Mouse (Mus musculus): ENCODE results near the gene Insm1. TPM values are rescaled to one million over a fixed set of nuclear protein-coding genes. Genes with fewer than 3 reads are reported as not detected.

Insm1 gene
- 16.8 and 30.8 TPM in 2 replicates for total RNA-seq (2014; rRNA removed)
- polyA plus RNA-seq (2015; fragmentation: Nextera tagmentation; extraction: Ambion mirVana) = 4.6 and 4.8 TPM in 2 replicates

DNA sequence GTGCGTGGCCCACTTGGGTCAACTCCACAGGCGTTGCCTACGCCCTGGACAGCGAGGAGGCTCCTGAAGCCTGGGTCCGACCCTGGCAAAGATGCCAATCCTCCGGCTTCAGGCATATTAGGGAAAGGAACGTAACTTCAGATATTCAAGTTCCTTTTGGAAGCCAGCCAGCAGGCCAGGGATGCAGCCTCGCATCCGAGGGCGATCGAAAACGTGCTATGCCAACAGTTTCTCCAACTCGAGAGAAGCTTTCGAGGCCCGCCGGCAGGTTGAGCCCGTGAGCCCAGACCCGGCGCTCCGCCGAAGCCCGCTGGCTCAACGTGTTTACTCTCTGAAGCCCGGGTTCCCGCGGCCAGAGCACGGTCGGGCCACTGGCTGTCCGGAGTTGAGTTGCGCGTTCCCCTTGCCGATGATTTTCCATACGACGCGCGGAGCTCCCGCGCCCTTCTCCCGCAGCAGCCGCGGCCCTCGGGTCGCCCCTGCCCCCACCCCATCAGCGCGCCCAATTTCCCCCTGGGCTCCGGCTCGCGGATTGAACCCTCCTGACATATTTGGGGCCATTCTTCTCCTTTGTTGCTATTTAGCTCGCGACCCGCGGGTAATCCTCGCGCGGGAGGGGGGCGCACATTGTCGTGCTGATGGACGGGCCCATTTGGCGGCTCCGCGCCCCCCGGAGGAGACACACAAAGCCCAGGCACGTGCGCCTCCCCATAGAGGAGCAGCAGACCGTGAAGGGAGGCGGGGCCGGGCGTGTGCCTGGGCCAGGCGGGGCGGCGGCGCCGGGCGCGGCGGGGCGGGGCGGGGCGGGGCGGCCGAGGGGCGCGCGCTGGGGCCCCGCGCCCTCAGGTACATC is at the start of gene Insm1:
Insm1 (plus strand) TSS at position 846 of the 853 bp plus-strand sequence.
- H3K27me3 ChIP-seq (ENCODE audit: insufficient read depth, low read length) = no peaks in the 10 kb centered on the region
- DNase-seq (peak; percentile 87), ATAC-seq (peak; percentile 71)
- peak; percentile 33; the same call in 1 of the 2 replicates for TF ChIP-seq CTCF (IDR thresholded peaks at IDR 0.05; ENCODE audit: low read depth)
- peak within 1 kb of the TSS; percentile 94 for H3K27ac ChIP-seq (ENCODE audit: low read depth, low read length)
- H3K36me3 ChIP-seq (ENCODE audit: insufficient read depth) = no peaks in the 10 kb centered on the region
- peak within 1 kb of the TSS; percentile 93 for H3K4me2 ChIP-seq (ENCODE audit: low read depth)
- H3K4me3 ChIP-seq (ENCODE audit: low read depth, low read length) = peak within 1 kb of the TSS; percentile 80
- peaks cover 8% of the 10 kb centered on the region for H3K4me1 ChIP-seq (ENCODE audit: insufficient read depth)
- H3K9me3 ChIP-seq (ENCODE audit: low read length) = no peaks in the 10 kb centered on the region
- H3K9ac ChIP-seq = peak within 1 kb of the TSS; percentile 84
- under 1% methylated on average over 85 of the region's 86 CpGs for WGBS

- ATAC-seq = no peak
- H3K4me1 ChIP-seq (ENCODE audit: insufficient read depth) = peaks cover 5% of the 10 kb centered on the region; the same call in 1 of the 2 replicates
- DNase-seq = no peak
These were observed 49.6 kb upstream of the Insm1 start for GRCm38 (mm10) chr2:146172106-146172505.

GRCm38 (mm10) chr2:146174173-146174572 is 47.5 kb upstream of the Insm1 start:
- Histone ChIP-seq H3K27ac (ENCODE audit: low read depth, low read length) (no peak overlapping the region), H3K36me3 (ENCODE audit: insufficient read depth) (no peaks in the 10 kb centered on the region), H3K27me3 (ENCODE audit: insufficient read depth, low read length) (no peaks in the 10 kb centered on the region), H3K4me1 (ENCODE audit: insufficient read depth) (no peaks in the 10 kb centered on the region; the same call in 1 of the 2 replicates), H3K4me2 (ENCODE audit: low read depth) (no peak overlapping the region), H3K9ac (no peak overlapping the region), H3K4me3 (ENCODE audit: low read depth, low read length) (no peak overlapping the region), H3K9me3 (ENCODE audit: low read length) (no peaks in the 10 kb centered on the region)
- DNase-seq (peak; percentile 74), ATAC-seq (peak; percentile 96)
- no peak for TF ChIP-seq CTCF (IDR thresholded peaks at IDR 0.05; ENCODE audit: low read depth)
- WGBS = 55% methylated on average over 7 of the region's 7 CpGs

More at GRCm38 (mm10) chr2:146172106-146172505, 49.6 kb upstream of the Insm1 start:
- 18% methylated on average over 4 of the region's 4 CpGs for WGBS
- Histone ChIP-seq H3K4me2 (ENCODE audit: low read depth) (no peak overlapping the region), H3K27ac (ENCODE audit: low read depth, low read length) (no peak overlapping the region), H3K27me3 (ENCODE audit: insufficient read depth, low read length) (no peaks in the 10 kb centered on the region), H3K9me3 (ENCODE audit: low read length) (no peaks in the 10 kb centered on the region), H3K36me3 (ENCODE audit: insufficient read depth) (no peaks in the 10 kb centered on the region), H3K9ac (no peak overlapping the region), H3K4me3 (ENCODE audit: low read depth, low read length) (no peak overlapping the region)
- no peak for TF ChIP-seq CTCF (IDR thresholded peaks at IDR 0.05; ENCODE audit: low read depth)

DNA sequence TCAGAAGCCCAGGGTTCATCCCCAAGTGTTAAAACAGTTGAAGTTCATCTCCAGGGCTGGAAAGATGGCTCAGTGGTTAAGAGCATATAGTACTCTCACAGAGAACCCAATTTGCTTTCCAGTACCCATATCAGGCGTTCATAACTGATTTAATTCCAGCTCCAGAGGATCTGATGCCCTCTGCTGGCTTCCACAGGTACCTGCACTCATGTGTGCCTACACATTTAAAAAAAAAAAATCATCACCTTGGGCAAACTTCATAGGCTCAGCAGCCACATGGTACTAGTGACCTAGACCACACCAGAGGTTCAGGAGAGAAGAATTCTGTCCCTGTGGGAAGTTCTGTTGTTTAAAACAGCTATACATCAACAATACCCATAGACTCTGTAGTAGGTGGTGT is 43.0 kb upstream of the Insm1 start:
- Histone ChIP-seq H3K4me1 (ENCODE audit: insufficient read depth) (no peaks in the 10 kb centered on the region; the same call in 1 of the 2 replicates), H3K4me2 (ENCODE audit: low read depth) (no peak overlapping the region), H3K36me3 (ENCODE audit: insufficient read depth) (no peaks in the 10 kb centered on the region), H3K9ac (no peak overlapping the region), H3K4me3 (ENCODE audit: low read depth, low read length) (no peak overlapping the region), H3K27me3 (ENCODE audit: insufficient read depth, low read length) (no peaks in the 10 kb centered on the region), H3K9me3 (ENCODE audit: low read length) (no peaks in the 10 kb centered on the region), H3K27ac (ENCODE audit: low read depth, low read length) (no peak overlapping the region)
- 0 out of 2 replicates have a peak, but pooled peaks have one; percentile 10 for TF ChIP-seq CTCF (IDR thresholded peaks at IDR 0.05; ENCODE audit: low read depth)
- DNase-seq (no peak), ATAC-seq (no peak)
- WGBS = 83% methylated on average over 1 of the region's 1 CpGs

GRCm38 (mm10) chr2:146183830-146184793 is 37.6 kb upstream of the Insm1 start:
- ATAC-seq = peak; percentile 60
- H3K9me3 ChIP-seq (ENCODE audit: low read length) = no peaks in the 10 kb centered on the region
- DNase-seq = peak; percentile 34
- H3K27me3 ChIP-seq (ENCODE audit: insufficient read depth, low read length) = no peaks in the 10 kb centered on the region
- WGBS = 35% methylated on average over 24 of the region's 24 CpGs
- H3K36me3 ChIP-seq (ENCODE audit: insufficient read depth) = no peaks in the 10 kb centered on the region
- no peak overlapping the region for H3K27ac ChIP-seq (ENCODE audit: low read depth, low read length)
- peaks cover 6% of the 10 kb centered on the region; the same call in 1 of the 2 replicates for H3K4me1 ChIP-seq (ENCODE audit: insufficient read depth)
- no peak for TF ChIP-seq CTCF (IDR thresholded peaks at IDR 0.05; ENCODE audit: low read depth)
- H3K4me3 ChIP-seq (ENCODE audit: low read depth, low read length) = no peak overlapping the region
- no peak overlapping the region for H3K4me2 ChIP-seq (ENCODE audit: low read depth)
- 0 out of 2 replicates have a peak overlapping the region, but pooled peaks have one; percentile 3 for H3K9ac ChIP-seq

DNA sequence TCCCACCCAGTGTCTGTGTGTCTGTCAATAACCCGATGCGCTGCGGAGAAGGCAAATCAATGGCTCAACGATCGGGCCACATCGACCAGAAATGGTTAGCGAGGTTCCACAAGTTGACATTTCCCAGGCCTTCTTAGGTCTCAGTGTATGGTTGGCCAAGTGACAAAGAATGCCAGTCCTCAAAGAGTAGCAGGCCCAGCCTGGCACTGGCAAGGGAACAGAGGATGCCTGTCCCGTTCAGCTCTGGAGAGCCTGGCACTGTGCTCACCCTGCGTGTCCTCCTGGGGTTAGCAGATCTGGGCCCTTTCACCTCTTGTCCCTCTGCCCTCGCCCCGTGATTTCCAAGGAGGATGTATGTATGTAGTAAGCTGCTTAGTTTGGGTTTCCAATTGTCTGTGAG is 25.6 kb upstream of the Insm1 start:
- no peaks in the 10 kb centered on the region for H3K4me1 ChIP-seq (ENCODE audit: insufficient read depth)
- TF ChIP-seq CTCF (IDR thresholded peaks at IDR 0.05; ENCODE audit: low read depth) = no peak
- ATAC-seq = peak; percentile 43; the same call in 1 of the 2 replicates
- H3K36me3 ChIP-seq (ENCODE audit: insufficient read depth) = no peaks in the 10 kb centered on the region
- H3K27ac ChIP-seq (ENCODE audit: low read depth, low read length) = no peak overlapping the region
- H3K4me2 ChIP-seq (ENCODE audit: low read depth) = no peak overlapping the region
- H3K9me3 ChIP-seq (ENCODE audit: low read length) = no peaks in the 10 kb centered on the region
- no peak for DNase-seq
- H3K9ac ChIP-seq = no peak overlapping the region
- WGBS = 78% methylated on average over 11 of the region's 11 CpGs
- H3K27me3 ChIP-seq (ENCODE audit: insufficient read depth, low read length) = no peaks in the 10 kb centered on the region
- no peak overlapping the region for H3K4me3 ChIP-seq (ENCODE audit: low read depth, low read length)
